Mouse (Mus musculus) mesoderm, embryonic 11.5 days (tissue): Measurements from ENCODE around the gene Cops3.
"Not testable (repeated sequence)": the region's sequence is repeated elsewhere in the genome, so short reads cannot be mapped to it uniquely, and the experiment has no call there.

Experiments
- DNase-seq: peaks from one replicate; pipeline ENCODE4 v3.0.0-alpha.2; 2012; ENCODE audit warnings: low read depth, low spot score

Cops3 gene

GRCm38 (mm10) chr11:59839459-59840126, at the start of gene Cops3:
Gene Cops3, minus strand, starts transcription at chr11:59839838.
- peak; percentile 97 for DNase-seq

- no peak for DNase-seq
Measured at GRCm38 (mm10) chr11:59888151-59888550, 48.5 kb upstream of the Cops3 start.

- DNase-seq = no peak
Measured at GRCm38 (mm10) chr11:59886952-59887351, 47.3 kb upstream of the Cops3 start.

GRCm38 (mm10) chr11:59885217-59885986, 45.8 kb upstream of the Cops3 start:
- peak; percentile 28 for DNase-seq

GRCm38 (mm10) chr11:59880031-59880430, 40.4 kb upstream of the Cops3 start:
- DNase-seq = peak; percentile 91

GRCm38 (mm10) chr11:59872124-59872523, 32.5 kb upstream of the Cops3 start:
- no peak for DNase-seq

- no peak for DNase-seq
Measured at GRCm38 (mm10) chr11:59864316-59864715, 24.7 kb upstream of the Cops3 start.

GRCm38 (mm10) chr11:59860467-59860866, 20.8 kb upstream of the Cops3 start:
- no peak for DNase-seq

- no peak for DNase-seq
Measured at GRCm38 (mm10) chr11:59852865-59853264, 13.2 kb upstream of the Cops3 start.

- DNase-seq = peak; percentile 74
Measured at GRCm38 (mm10) chr11:59847891-59848884, 8.6 kb upstream of the Cops3 start.

GRCm38 (mm10) chr11:59847131-59847530, 7.5 kb upstream of the Cops3 start:
- DNase-seq = peak; percentile 78

- DNase-seq = no peak
Measured at GRCm38 (mm10) chr11:59846311-59846710, 6.7 kb upstream of the Cops3 start.

- DNase-seq = peak; percentile 93
Measured at GRCm38 (mm10) chr11:59839008-59839458, 605 bp downstream of the Cops3 start, which contains the start of gene Nt5m. Gene Nt5m, plus strand, starts transcription at chr11:59839447.

- no peak for DNase-seq
Measured at GRCm38 (mm10) chr11:59838426-59838825, 1.2 kb downstream of the Cops3 start.

- DNase-seq = not testable (repeated sequence)
Measured at GRCm38 (mm10) chr11:59837789-59838188, 1.8 kb downstream of the Cops3 start.

- DNase-seq = no peak
Measured at GRCm38 (mm10) chr11:59821625-59822024, 18.0 kb downstream of the Cops3 start.

GRCm38 (mm10) chr11:59817916-59818315, 21.7 kb downstream of the Cops3 start:
- DNase-seq = no peak

GRCm38 (mm10) chr11:59815482-59816065, 24.1 kb downstream of the Cops3 start:
- no peak for DNase-seq

- DNase-seq = no peak
Measured at GRCm38 (mm10) chr11:59814936-59815335, 24.7 kb downstream of the Cops3 start.

- DNase-seq = no peak
Measured at GRCm38 (mm10) chr11:59814311-59814710, 25.3 kb downstream of the Cops3 start.

GRCm38 (mm10) chr11:59813276-59813675, 26.4 kb downstream of the Cops3 start:
- no peak for DNase-seq
